Mouse (Mus musculus) stomach, embryonic 14.5 days (tissue): ENCODE measurements around the gene Zfp655. TPM values are rescaled to one million over a fixed set of nuclear protein-coding genes. Genes with fewer than 3 reads are reported as not detected.
"Not testable (repeated sequence)": the region's sequence is repeated elsewhere in the genome, so short reads cannot be mapped to it uniquely, and the experiment has no call there.

Experiments
- ATAC-seq: fragments of 200-750 bp; cut with Nextera tagmentation; 2 replicates; pipeline ENCODE4 v1.8.0; 2017; ENCODE audit warnings: low read depth, moderate TSS enrichment; ENCODE audit not compliant: insufficient number of reproducible peaks, insufficient read depth, low FRiP score
- H3K27ac ChIP-seq: fragments of 300-500 bp; sonication (generic); 2 replicates; pipeline ENCODE4 v1.5.1; 2014; ENCODE audit warnings: mild to moderate bottlenecking, low read length, moderate library complexity, mixed read lengths
- H3K27me3 ChIP-seq: fragments of 300-500 bp; sonication (generic); 2 replicates; pipeline ENCODE4 v1.6.1; 2014; ENCODE audit warnings: low read length, control low read depth, mixed read lengths; ENCODE audit not compliant: control insufficient read depth, insufficient read depth
- H3K36me3 ChIP-seq: fragments of 300-500 bp; sonication (generic); 2 replicates; pipeline ENCODE4 v1.6.1; 2014; ENCODE audit warnings: mild to moderate bottlenecking, control low read depth, low read length, moderate library complexity, mixed read lengths; ENCODE audit not compliant: control insufficient read depth, insufficient read depth
- H3K4me1 ChIP-seq: fragments of 300-500 bp; sonication (generic); 2 replicates; pipeline ENCODE4 v1.6.1; 2014; ENCODE audit warnings: low read length, control low read depth, mixed read lengths; ENCODE audit not compliant: control insufficient read depth, insufficient read depth
- H3K4me2 ChIP-seq: fragments of 300-500 bp; sonication (generic); replicated peaks from 2 replicates; pipeline ENCODE4 v1.6.1; 2014; ENCODE audit warnings: low read depth, low read length, control low read depth
- H3K4me3 ChIP-seq: fragments of 300-500 bp; sonication (generic); 2 replicates; pipeline ENCODE4 v1.5.1; 2014; ENCODE audit warnings: low read depth, low read length, control low read depth
- H3K9ac ChIP-seq: fragments of 300-500 bp; sonication (generic); replicated peaks from 2 replicates; pipeline ENCODE4 v1.6.1; 2014; ENCODE audit warnings: low read depth, mild to moderate bottlenecking, control low read depth, low read length, moderate library complexity, mixed read lengths
- H3K9me3 ChIP-seq: fragments of 300-500 bp; sonication (generic); 2 replicates; pipeline ENCODE4 v1.6.1; 2016; ENCODE audit warnings: low read depth, low read length, control low read depth; ENCODE audit not compliant: control insufficient read depth
- WGBS: fragments of 180-500 bp; shearing (Covaris S2); extraction: QIAGEN DNeasy Blood & Tissue Kit; methylation state at CpG from one replicate; pipeline ENCODE4 v1.1.7; 2014; 5-methylcytosine and 5-hydroxymethylcytosine counted together
- polyA plus RNA-seq: library from polyadenylated mRNA; unstranded; fragments of >200 nt; fragmentation: Nextera tagmentation; extraction: Ambion mirVana; gene quantifications from 2 replicates; pipeline ENCODE4 v1.2.1, GENCODE M21; 2014

The Zfp655 gene
- polyA plus RNA-seq, 1 experiment from 2014 or later = 42.0 TPM

- not testable (repeated sequence) for H3K4me1 ChIP-seq, H3K4me3 ChIP-seq, H3K27ac ChIP-seq, ATAC-seq, H3K36me3 ChIP-seq, H3K27me3 ChIP-seq, H3K9me3 ChIP-seq, H3K4me2 ChIP-seq, H3K9ac ChIP-seq
- 78% methylated on average over 6 of the region's 6 CpGs for WGBS
Observed at GRCm38 (mm10) chr5:145229283-145229682, 2.2 kb upstream of the Zfp655 start.

GRCm38 (mm10) chr5:145230641-145231040, 874 bp upstream of the Zfp655 start:
- no peaks in the 10 kb centered on the region for H3K9me3 ChIP-seq
- no peaks in the 10 kb centered on the region for H3K27me3 ChIP-seq
- no peak for ATAC-seq
- no peak overlapping the region for H3K4me3 ChIP-seq
- H3K9ac ChIP-seq = no peak overlapping the region
- WGBS = 88% methylated on average over 4 of the region's 4 CpGs
- peak overlapping the region; percentile 66 for H3K4me2 ChIP-seq
- H3K27ac ChIP-seq = peak overlapping the region; percentile 84; the same call in 1 of the 2 replicates
- peaks cover 21% of the 10 kb centered on the region; the same call in 1 of the 2 replicates for H3K36me3 ChIP-seq
- H3K4me1 ChIP-seq = no peaks in the 10 kb centered on the region

- WGBS = 0% methylated on average over 46 of the region's 49 CpGs
- Histone ChIP-seq H3K4me1 (no peaks in the 10 kb centered on the region), H3K36me3 (peaks cover 31% of the 10 kb centered on the region), H3K27ac (peak overlapping the region; percentile 84), H3K4me3 (peak overlapping the region; percentile 99), H3K9ac (peak overlapping the region; percentile 83), H3K9me3 (no peaks in the 10 kb centered on the region), H3K27me3 (no peaks in the 10 kb centered on the region), H3K4me2 (peak overlapping the region; percentile 66)
- peak; percentile 64 for ATAC-seq
Observed at GRCm38 (mm10) chr5:145231893-145232411, 437 bp downstream of the Zfp655 start.

- H3K4me2 ChIP-seq = no peak overlapping the region
- H3K27ac ChIP-seq = no peak overlapping the region
- H3K4me3 ChIP-seq = no peak overlapping the region
- H3K4me1 ChIP-seq = no peaks in the 10 kb centered on the region
- H3K9me3 ChIP-seq = no peaks in the 10 kb centered on the region
- no peak for ATAC-seq
- H3K9ac ChIP-seq = no peak overlapping the region
- peaks cover 50% of the 10 kb centered on the region for H3K36me3 ChIP-seq
- H3K27me3 ChIP-seq = no peaks in the 10 kb centered on the region
Observed at GRCm38 (mm10) chr5:145234636-145235035, 3.1 kb downstream of the Zfp655 start.

GRCm38 (mm10) chr5:145249520-145249919, 18.0 kb downstream of the Zfp655 start:
- Histone ChIP-seq H3K4me2 (no peak overlapping the region), H3K4me3 (no peak overlapping the region), H3K9me3 (no peaks in the 10 kb centered on the region), H3K27me3 (no peaks in the 10 kb centered on the region), H3K27ac (no peak overlapping the region), H3K36me3 (peaks cover 14% of the 10 kb centered on the region), H3K4me1 (no peaks in the 10 kb centered on the region), H3K9ac (no peak overlapping the region)
- no peak for ATAC-seq
- 93% methylated on average over 3 of the region's 3 CpGs for WGBS

DNA sequence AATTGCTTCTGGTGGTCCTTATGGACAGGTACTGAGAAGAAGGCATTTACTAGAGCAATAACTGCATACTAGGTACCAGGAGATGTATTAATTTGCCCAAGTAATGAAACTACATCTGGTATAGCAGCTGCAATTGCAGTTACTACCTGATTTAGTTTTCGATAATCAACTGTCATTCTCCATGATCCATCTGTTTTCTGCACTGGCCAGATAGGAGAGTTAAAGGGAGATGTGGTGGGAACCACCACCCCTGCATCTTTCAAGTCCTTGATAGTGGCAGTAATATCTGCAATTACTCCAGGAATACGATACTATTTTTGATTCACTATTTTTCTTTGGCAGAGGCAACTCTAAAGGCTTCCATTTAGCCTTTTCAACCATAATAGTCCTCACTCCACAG, 42.1 kb downstream of the Zfp655 start:
- H3K36me3 ChIP-seq, H3K4me2 ChIP-seq, H3K9ac ChIP-seq, H3K27ac ChIP-seq, H3K27me3 ChIP-seq, H3K9me3 ChIP-seq, H3K4me3 ChIP-seq, ATAC-seq, H3K4me1 ChIP-seq: not testable (repeated sequence)
- WGBS = 87% methylated on average over 2 of the region's 2 CpGs

DNA sequence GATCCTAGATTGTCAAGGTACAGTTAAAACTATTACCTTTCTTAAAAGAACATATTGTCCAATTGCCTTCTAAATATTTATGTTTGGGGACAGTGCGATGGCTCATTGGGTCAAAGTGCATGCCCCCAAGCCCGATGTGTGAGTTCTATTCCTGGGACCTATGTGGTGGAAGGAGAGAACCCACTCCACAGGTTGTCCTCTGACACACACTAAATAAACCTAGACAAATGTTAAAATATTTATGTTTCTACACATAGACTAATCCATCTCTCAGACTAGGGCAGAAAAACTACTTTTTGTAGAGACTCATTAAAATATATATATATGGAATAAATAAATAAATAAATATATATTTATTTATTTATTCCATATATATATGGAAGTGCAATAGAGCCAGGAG, 48.4 kb downstream of the Zfp655 start:
- H3K4me2 ChIP-seq = no peak overlapping the region
- WGBS = 88% methylated on average over 2 of the region's 2 CpGs
- no peak for ATAC-seq

DNA sequence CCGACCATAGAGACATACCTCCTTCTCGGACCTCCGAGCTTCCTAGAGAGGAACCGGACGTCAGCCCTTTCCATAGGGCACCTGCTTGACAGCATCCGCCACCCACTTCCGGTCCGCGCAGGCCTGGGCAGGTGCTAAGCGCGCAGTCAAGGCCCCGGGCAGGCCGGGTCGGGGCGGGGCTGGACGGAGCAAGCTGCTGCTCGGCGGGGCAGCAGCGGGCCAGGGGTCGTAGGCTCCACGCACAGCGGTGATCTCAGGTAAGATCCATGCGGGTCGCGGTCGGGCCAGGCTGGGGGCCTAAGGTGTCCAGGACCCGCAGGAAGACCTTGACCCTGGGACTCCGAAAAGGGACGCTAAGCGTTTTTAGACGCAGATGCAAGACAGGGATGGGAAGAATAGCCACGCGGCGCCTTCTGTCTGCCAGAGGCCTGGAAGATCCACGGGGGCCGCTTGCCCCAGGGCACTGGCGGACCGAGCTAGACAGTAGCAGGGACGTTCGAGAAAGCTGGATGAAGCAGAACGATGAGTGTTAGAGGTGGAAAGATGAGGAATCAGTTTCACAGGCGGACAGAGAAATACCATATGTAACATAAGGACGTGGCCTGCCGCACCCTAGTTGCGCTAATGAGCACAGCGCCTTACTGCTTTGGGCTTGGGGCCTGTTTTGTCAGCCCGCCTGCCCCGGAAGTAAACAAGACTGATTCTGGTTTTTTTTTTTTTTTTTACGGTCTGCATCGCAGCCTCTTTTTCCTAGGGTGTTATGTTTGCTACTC, 49.0 kb downstream of the Zfp655 start, which contains the start of gene Zscan25:
TSS of gene Zscan25 (plus strand) at position 130 of the 773 bp plus-strand sequence.
- Histone ChIP-seq H3K36me3 (peaks cover 10% of the 10 kb centered on the region), H3K4me3 (peak within 1 kb of the TSS; percentile 83), H3K27me3 (no peaks in the 10 kb centered on the region), H3K27ac (peak within 1 kb of the TSS; percentile 90), H3K4me2 (peak within 1 kb of the TSS; percentile 75), H3K9ac (peak within 1 kb of the TSS; percentile 92), H3K9me3 (no peaks in the 10 kb centered on the region), H3K4me1 (no peaks in the 10 kb centered on the region)
- peak; percentile 100 for ATAC-seq
- under 1% methylated on average over 50 of the region's 50 CpGs for WGBS

More for the DNA sequence above, 48.4 kb downstream of the Zfp655 start:
- Histone ChIP-seq H3K36me3 (peaks cover 10% of the 10 kb centered on the region), H3K9me3 (no peaks in the 10 kb centered on the region), H3K27me3 (no peaks in the 10 kb centered on the region), H3K9ac (no peak overlapping the region; the same call in 1 of the 2 replicates), H3K4me3 (peak overlapping the region; percentile 83), H3K27ac (no peak overlapping the region), H3K4me1 (no peaks in the 10 kb centered on the region)
